Mouse (Mus musculus): ENCODE measurements at regions not wholly inside any gene's neighbourhood (a gene's known extent, or its start where the extent isn't known, plus 50 kb on each side); places are given as distances from the start of the nearest gene placed in this dataset.
A peak's percentile ranks its signal among the peaks of the same experiment; 100 is the strongest.

DNA sequence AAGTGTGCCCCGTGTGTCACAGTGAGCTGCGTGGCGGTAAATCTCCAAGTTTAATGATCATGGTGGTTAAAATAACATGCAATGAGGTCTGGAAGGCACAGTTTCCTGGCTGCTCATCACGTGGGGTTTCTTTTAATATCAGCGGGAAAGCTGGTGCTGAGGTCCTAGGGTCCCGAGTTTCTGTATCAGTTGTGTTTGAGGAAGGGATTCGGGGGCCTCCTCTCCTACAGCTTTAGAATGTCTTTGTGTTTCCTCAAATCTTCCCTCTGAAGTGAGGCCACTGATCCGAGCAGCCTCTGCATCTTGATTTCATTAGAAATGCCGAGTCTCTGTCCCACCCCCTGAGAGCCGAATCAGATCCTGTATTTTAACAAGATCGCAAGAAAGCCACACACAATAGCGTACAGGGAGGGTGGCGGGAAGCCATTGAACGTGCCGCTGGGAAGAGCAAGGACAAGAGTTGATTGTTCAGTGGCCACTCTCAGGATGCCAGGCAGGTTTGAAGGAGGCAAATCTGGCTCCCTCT is 215.5 kb downstream of the Ppp4r2 start:
- DNase-seq = peak; percentile 59

DNA sequence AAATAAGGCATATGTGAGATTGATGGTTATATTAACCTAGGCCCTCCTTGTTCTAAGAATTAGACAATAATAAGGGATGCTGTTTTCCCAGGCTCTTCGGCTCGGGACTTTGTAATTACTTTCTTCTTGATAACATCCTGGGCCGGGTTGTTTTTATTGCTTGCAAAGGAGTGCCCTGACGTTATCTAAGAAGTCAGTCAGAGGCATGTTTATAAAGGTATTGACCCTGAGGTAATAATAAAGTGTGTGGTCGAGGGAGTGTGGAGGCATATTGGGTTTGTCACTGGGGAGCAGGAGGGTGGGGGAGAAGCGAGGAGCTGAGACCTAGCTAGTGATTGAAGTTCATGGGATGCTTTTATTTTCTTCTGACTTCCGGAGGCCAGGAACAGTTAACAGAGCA is 221.5 kb downstream of the Ppp4r2 start:
- DNase-seq = no peak

DNA sequence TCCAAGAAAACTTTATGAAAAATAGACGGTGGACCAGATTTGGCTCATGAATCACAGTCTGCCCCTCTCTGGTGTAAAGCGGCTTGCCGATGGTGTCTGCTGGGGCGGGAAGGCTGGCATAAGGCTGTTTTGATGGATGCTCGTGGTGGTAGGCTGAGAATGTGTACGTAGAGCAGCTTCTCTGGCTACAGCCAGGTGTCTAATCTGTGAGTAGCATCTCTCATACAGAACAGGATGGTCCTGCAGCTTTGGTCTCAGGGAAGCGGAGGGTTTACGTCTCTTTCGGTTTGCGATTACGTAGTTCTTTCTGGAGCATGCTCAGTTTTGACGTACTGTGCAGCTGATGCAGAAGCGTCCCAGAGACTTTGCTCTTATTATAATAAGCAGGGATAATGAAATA is 222.9 kb downstream of the Ppp4r2 start:
- DNase-seq = no peak

DNA sequence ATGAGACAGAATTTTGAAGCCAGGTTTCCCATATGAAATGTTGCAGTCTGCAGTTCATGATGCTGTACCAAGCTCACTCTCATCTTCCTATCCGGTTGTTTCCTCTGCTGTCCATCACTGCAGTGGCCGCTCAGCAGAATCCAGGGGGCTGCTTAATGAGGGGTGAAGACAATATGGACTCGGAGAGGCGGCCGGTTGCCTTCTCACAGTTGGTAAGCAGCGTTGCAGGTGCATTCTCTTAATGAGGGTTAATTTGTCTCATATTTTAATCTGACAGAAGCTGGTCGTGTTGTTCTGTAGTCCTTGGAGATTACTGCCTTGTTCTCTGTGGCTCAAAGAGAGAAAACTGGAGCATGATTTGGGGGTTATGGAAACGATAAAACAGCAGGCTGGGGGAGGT is 225.6 kb downstream of the Ppp4r2 start:
- no peak for DNase-seq

DNA sequence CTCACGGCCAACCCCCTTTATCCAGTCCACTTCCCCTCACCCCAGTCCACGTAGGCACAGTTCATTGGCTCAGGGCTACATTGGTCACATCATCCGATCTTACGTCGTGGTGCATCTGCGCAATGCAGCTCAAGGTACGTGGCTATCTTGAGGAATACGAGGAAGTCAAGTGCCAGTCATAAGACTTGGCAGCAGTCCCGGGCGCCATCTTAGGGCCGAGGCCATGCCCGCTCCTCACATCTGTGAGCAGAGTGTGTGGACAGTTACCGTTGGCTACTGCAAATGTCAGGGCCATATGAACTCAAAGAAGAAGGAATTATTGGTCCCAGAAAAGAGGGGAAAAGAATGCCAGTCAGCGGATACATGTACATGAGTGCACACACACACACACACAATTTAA is 228.8 kb downstream of the Ppp4r2 start:
- no peak for DNase-seq

DNA sequence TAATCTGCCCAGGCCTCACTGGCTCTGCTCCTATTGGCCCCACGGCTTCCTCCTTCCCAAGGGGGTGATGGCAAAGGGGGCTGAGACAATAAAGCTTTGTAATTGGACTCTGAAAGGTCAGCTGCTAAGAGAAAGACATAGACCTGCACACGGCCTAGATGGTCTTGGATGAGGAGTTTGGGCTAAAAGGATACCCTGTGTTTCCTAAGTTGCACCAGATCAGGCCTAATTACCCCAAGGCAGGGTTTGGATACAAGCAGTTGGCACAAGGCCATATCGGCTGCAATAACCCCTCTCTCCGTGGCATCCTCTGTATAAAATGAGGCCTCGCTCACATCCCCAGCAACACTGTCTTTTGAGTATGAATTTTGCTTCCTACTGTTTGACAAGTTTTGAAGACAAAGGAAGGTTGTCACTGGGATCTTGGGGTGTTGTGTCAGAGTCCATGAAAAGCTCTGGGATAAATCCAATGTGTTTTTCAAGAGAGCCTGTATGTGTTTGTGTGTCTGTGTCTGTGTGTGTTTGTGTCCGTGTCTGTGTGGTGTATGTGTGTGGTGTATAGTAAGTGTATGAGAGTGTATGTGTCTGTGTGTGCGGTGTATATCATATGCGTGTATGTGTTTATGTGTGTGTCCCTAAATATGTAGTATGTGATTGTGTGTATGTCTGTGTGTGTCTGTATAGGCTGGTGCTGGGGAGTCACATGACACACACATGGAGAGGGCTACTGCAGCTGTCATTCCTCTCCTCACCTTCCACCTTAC is 242.5 kb downstream of the Ppp4r2 start:
- DNase-seq = no peak

DNA sequence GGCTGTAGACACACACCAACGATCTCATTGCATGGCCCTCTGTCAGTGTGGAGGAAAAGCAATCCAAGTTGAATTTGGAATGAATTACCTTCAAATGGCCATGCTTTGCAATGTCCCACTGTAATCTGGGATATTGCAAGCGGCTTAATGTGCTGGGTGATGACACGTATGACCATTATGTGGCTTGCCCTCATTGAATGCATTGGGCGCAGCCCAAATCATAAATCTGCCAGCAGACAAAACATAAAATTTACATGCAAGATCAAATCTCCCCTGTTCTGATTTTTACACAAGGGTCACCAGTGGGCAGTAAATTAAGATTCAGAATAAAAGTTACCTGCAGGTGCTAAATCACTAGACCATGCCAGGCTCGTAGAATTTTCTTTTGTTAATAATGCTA is 244.9 kb downstream of the Ppp4r2 start:
- no peak for DNase-seq

DNA sequence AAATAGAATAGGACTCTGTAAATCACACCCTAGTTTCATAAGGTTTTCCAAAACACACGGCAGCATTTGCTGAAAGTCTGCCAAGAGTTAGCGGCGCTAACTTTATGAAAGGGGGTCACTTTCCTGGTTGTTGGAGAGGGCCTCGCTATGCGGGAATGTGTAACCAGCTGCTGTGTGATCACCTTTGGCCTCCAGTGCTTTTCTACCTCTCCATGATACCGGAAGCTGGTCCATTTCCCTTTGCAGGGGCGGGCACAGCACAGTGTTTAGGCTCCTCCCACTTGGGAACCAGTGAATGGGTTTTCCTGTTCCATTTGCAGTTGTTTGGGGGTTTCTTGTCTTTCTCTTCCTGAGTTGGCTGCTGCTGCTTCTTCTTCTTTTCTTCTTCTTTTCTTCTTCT is 250.3 kb downstream of the Ppp4r2 start:
- no peak for DNase-seq

DNA sequence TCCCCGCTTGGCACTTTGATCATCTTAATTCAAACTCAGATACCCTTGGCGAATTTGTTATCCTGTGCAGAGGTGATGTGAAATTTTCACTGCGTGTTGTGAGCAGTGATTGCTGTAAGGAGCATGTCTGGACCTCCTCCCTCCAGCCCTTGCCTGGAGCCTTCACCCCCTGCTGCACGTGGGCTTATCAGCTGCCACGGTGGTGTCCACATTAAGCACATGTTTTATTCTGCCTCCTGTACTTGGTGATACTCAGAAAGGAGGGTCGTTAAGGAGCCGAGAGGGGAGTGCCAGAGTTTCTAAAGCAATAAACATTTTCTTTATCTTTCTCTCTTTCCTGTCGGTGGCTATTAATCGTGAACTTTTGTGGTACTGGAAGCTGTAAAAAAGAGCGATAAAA is 258.8 kb downstream of the Ppp4r2 start:
- DNase-seq = no peak

Data from embryo, embryonic 11 days (tissue).